Mouse (Mus musculus) liver, embryonic 13.5 days (tissue): ENCODE data around the gene Marc1. TPM values are rescaled to one million over a fixed set of nuclear protein-coding genes. Genes with fewer than 3 reads are reported as not detected.

Experiments used
- ATAC-seq: fragments of 200-750 bp; cut with Nextera tagmentation; 2 replicates; pipeline ENCODE4 v1.8.0; 2017; ENCODE audit warnings: low read depth, mild to moderate bottlenecking, moderate number of reproducible peaks, moderate library complexity
- DNase-seq: peaks from one replicate; pipeline ENCODE4 v3.0.0; 2022
- H3K27ac ChIP-seq: fragments of 300-500 bp; sonication (generic); 2 replicates; pipeline ENCODE4 v1.5.1; 2015; ENCODE audit warnings: moderate library complexity, mild to moderate bottlenecking, inconsistent platforms
- H3K27me3 ChIP-seq: fragments of 300-500 bp; sonication (generic); 2 replicates; pipeline ENCODE4 v1.6.1; 2015; ENCODE audit warnings: mild to moderate bottlenecking, inconsistent platforms
- H3K36me3 ChIP-seq: fragments of 300-500 bp; sonication (generic); 2 replicates; pipeline ENCODE4 v1.6.1; 2015; ENCODE audit warnings: mild to moderate bottlenecking, inconsistent platforms
- H3K4me1 ChIP-seq: fragments of 300-500 bp; sonication (generic); replicated peaks from 2 replicates; pipeline ENCODE4 v1.6.1; 2015; ENCODE audit warnings: inconsistent platforms
- H3K4me2 ChIP-seq: fragments of 300-500 bp; sonication (generic); 2 replicates; pipeline ENCODE4 v1.6.1; 2015; ENCODE audit warnings: inconsistent platforms, mild to moderate bottlenecking, moderate library complexity
- H3K4me3 ChIP-seq: fragments of 300-500 bp; sonication (generic); replicated peaks from 2 replicates; pipeline ENCODE4 v1.5.1; 2015; ENCODE audit warnings: mild to moderate bottlenecking, inconsistent platforms
- H3K9ac ChIP-seq: fragments of 300-500 bp; sonication (generic); 2 replicates; pipeline ENCODE4 v1.6.1; 2015; ENCODE audit warnings: mild to moderate bottlenecking, inconsistent platforms
- H3K9me3 ChIP-seq: fragments of 300-500 bp; sonication (generic); replicated peaks from 2 replicates; pipeline ENCODE4 v1.6.1; 2016; ENCODE audit warnings: inconsistent platforms
- WGBS: fragments of 180-500 bp; shearing (Covaris S2); methylation state at CpG from one replicate; pipeline ENCODE4 v1.1.7; 2015; ENCODE audit not compliant: insufficient replicate concordance; 5-methylcytosine and 5-hydroxymethylcytosine counted together
- polyA plus RNA-seq: library from polyadenylated mRNA; unstranded; fragments of >200 nt; fragmentation: Nextera tagmentation; extraction: Ambion mirVana; gene quantifications from 2 replicates; pipeline ENCODE4 v1.2.1, GENCODE M21; 2015

The Marc1 gene
- polyA plus RNA-seq, 1 experiment from 2014 or later, result 13.4 TPM

DNA sequence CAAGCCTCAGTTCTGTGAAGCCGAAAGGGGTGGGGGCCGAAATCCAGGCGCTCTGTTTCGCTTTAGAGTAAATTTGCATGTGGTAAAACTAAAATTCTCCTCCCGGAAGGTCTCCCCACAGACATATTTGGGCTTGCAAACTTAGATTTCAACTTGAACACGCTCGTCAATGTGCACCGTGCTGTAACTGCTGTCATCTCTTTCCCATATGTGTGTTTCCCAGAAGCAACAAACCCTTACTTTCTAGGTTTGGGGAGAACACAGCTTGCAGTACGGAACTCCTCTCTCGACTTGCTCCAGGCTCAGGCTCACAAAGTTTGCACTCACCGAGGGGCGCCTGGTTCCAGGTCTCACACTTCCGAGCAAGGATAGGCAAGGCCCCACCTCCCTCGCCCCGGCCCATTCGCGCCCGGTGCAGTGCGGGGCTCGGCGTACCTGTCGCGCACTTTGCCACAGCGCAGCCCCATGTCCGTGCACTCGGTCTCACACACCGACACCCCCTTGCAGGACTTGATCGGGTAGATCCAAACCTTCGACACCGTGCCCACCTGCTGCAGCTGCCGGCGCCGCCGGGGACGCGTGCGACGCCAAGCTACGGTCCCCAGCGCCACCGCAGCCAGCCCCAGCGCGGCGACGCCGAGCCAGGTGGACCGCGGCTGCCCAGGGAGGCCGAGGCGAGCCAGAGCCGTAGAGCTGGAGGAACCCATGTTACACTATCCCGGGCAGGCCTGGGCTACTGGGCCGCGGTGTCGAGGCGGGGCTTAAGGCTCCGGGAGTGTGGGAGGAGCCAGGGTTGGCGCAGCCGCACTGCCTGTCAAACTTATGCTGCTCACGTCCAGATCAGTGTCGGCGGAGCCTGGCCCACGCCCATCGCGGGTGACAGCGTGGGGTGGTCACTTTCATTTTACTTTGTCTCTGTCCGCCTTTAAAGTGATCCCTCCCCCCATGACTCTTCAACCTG is 34.3 kb upstream of the Marc1 start:
- Histone ChIP-seq H3K27me3 (no peaks in the 10 kb centered on the region), H3K4me1 (peaks cover 61% of the 10 kb centered on the region), H3K9me3 (no peaks in the 10 kb centered on the region), H3K4me2 (peak overlapping the region; percentile 88), H3K36me3 (peaks cover 9% of the 10 kb centered on the region), H3K27ac (peak overlapping the region; percentile 87), H3K9ac (peak overlapping the region; percentile 92), H3K4me3 (peak overlapping the region; percentile 82)
- ATAC-seq (peak; percentile 98), DNase-seq (peak; percentile 94)
- 1% methylated on average over 67 of the region's 67 CpGs for WGBS

DNA sequence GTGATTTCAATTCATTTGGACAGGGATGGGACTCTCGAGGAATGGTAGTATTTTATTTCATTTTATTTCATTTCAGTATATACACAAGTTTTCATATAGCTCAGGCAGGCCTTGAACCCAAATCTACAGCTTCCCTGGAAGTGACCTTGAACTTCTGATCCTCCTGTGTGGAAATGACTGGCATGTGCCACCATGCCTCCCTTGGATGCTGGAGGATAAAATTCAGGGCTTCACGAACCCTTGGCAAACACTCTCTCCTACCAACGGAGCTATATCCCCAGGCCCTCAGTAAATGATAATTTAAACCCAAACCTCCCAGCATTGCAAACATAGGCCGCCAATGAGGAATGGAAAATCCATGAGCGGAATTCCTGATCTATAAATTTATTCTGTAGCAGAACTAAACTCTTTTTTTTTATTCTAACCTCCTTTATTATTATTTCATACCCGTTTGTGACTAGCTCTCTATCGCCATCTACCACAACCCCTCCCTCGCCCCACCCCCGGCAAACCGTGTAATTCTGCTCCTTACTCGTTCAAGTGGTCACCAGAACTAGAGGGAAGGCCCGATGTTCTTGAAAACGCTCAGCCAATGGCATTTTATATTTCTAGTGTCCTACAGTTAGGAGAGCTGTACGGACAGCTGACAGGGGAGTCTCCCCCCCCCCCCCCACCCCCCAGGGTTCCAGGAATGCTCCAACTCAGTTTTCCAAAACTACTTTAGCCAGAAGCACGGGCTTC is 33.4 kb upstream of the Marc1 start:
- H3K4me3 ChIP-seq, result peak overlapping the region; percentile 82
- no peaks in the 10 kb centered on the region for H3K9me3 ChIP-seq
- no peak for ATAC-seq
- peaks cover 17% of the 10 kb centered on the region for H3K36me3 ChIP-seq
- H3K4me1 ChIP-seq, result peaks cover 67% of the 10 kb centered on the region
- peak overlapping the region; percentile 92 for H3K9ac ChIP-seq
- H3K27me3 ChIP-seq, result no peaks in the 10 kb centered on the region
- peak; percentile 45 for DNase-seq
- peak overlapping the region; percentile 88 for H3K4me2 ChIP-seq
- 14% methylated on average over 15 of the region's 15 CpGs for WGBS
- H3K27ac ChIP-seq, result peak overlapping the region; percentile 87

- Histone ChIP-seq H3K36me3 (peaks cover 60% of the 10 kb centered on the region), H3K9ac (no peak overlapping the region), H3K4me1 (peaks cover 63% of the 10 kb centered on the region), H3K9me3 (no peaks in the 10 kb centered on the region), H3K4me2 (no peak overlapping the region), H3K4me3 (no peak overlapping the region), H3K27me3 (no peaks in the 10 kb centered on the region), H3K27ac (peak overlapping the region; percentile 62)
- WGBS, result 66% methylated on average over 4 of the region's 4 CpGs
- DNase-seq (no peak), ATAC-seq (no peak)
Measured at GRCm38 (mm10) chr1:184837649-184838048, 26.5 kb upstream of the Marc1 start.

GRCm38 (mm10) chr1:184836350-184836749 is 25.2 kb upstream of the Marc1 start:
- ATAC-seq (no peak), DNase-seq (no peak)
- peaks cover 50% of the 10 kb centered on the region for H3K4me1 ChIP-seq
- H3K27me3 ChIP-seq, result no peaks in the 10 kb centered on the region
- WGBS, result 76% methylated on average over 5 of the region's 5 CpGs
- H3K4me3 ChIP-seq, result no peak overlapping the region
- no peak overlapping the region for H3K9ac ChIP-seq
- peaks cover 73% of the 10 kb centered on the region for H3K36me3 ChIP-seq
- no peak overlapping the region for H3K4me2 ChIP-seq
- H3K9me3 ChIP-seq, result no peaks in the 10 kb centered on the region
- H3K27ac ChIP-seq, result no peak overlapping the region

DNA sequence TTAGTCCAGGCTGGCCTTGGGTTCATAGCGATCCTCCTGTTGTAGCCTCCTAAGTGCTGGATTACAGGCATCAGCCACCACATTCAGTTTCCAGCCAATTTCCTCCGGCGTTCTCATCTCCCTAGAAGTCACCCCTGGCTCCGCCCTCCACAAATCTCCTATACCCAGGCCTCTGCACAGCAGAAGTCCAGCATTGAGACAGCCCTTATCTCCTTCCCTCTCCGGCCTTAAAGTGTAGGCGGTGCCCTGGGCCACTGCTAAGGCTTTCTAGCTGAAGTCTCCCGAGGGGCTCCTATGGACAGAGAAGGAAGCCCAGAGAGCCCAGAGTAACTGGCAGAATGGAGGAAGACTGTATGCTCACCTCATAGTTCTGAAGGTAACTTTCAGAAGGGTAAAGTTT is 22.4 kb upstream of the Marc1 start:
- no peak overlapping the region for H3K4me2 ChIP-seq
- peaks cover 80% of the 10 kb centered on the region for H3K36me3 ChIP-seq
- DNase-seq (no peak), ATAC-seq (peak; percentile 79)
- 52% methylated on average over 7 of the region's 7 CpGs for WGBS
- H3K4me3 ChIP-seq, result no peak overlapping the region
- H3K9me3 ChIP-seq, result no peaks in the 10 kb centered on the region
- no peak overlapping the region for H3K27ac ChIP-seq
- H3K27me3 ChIP-seq, result no peaks in the 10 kb centered on the region
- peaks cover 28% of the 10 kb centered on the region for H3K4me1 ChIP-seq
- H3K9ac ChIP-seq, result no peak overlapping the region

- WGBS, result 79% methylated on average over 10 of the region's 10 CpGs
Measured at GRCm38 (mm10) chr1:184832211-184832610, 21.1 kb upstream of the Marc1 start.

DNA sequence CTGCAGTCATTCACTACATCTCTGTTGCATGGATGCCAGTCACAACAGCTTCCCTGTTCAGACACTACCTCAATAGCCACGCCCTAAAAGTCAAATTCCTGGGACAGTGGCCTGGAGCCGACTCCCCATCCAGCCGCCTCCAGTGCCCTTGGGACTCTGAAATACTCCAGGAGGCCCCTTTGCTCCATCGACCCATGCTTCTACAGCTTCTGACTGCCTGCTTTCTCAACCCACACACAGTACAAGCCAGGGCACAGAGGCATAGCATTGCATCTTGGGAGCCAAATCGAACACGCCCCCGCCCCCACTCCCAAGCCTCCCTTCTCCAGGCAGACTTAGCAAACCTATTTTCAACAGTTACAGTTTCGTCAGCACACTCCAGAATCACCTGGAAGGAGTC is 18.8 kb upstream of the Marc1 start:
- H3K9me3 ChIP-seq, result no peaks in the 10 kb centered on the region
- WGBS, result 79% methylated on average over 8 of the region's 8 CpGs
- peaks cover 69% of the 10 kb centered on the region for H3K36me3 ChIP-seq
- no peak overlapping the region for H3K4me3 ChIP-seq
- DNase-seq (no peak), ATAC-seq (no peak)
- H3K27ac ChIP-seq, result no peak overlapping the region
- peaks cover 18% of the 10 kb centered on the region for H3K4me1 ChIP-seq
- no peak overlapping the region for H3K9ac ChIP-seq
- no peaks in the 10 kb centered on the region for H3K27me3 ChIP-seq
- no peak overlapping the region for H3K4me2 ChIP-seq

More at GRCm38 (mm10) chr1:184832211-184832610, 21.1 kb upstream of the Marc1 start:
- H3K27me3 ChIP-seq, result no peaks in the 10 kb centered on the region
- DNase-seq, result no peak
- no peak overlapping the region for H3K27ac ChIP-seq
- ATAC-seq, result peak; percentile 26
- H3K9ac ChIP-seq, result no peak overlapping the region
- peaks cover 81% of the 10 kb centered on the region for H3K36me3 ChIP-seq
- H3K4me3 ChIP-seq, result no peak overlapping the region
- no peaks in the 10 kb centered on the region for H3K9me3 ChIP-seq
- H3K4me2 ChIP-seq, result no peak overlapping the region
- peaks cover 21% of the 10 kb centered on the region for H3K4me1 ChIP-seq

DNA sequence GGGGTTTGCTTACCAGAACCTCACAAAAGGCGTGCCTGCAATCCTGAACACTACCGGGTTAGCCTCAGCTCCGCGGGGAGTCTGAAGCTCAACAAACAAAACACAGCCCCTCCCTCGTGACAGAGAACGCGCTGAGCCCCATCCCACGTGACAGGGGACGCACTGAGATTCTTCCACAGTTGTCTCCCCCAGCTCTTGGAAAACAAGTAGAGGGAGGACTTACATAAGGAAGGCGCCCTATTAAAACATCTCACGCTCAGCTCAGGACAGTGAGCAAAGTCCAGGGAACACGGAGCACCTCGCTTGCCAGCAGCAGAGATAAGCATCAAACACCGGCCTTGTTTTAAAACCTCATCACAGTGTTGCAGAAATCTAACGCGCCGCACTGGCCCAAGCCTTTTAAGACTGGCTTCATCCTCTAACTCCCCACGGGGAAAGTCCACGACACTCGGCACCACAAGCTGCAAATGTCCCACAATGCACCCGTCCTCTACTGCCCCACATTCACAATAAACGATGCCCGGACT is 16.1 kb upstream of the Marc1 start:
- peak; percentile 11; the same call in 1 of the 2 replicates for ATAC-seq
- Histone ChIP-seq H3K9ac (0 out of 2 replicates have a peak overlapping the region, but pooled peaks have one; percentile 15), H3K4me3 (no peak overlapping the region)

GRCm38 (mm10) chr1:184825093-184825492 is 14.0 kb upstream of the Marc1 start:
- Histone ChIP-seq H3K27me3 (no peaks in the 10 kb centered on the region), H3K36me3 (peaks cover 54% of the 10 kb centered on the region), H3K4me1 (peaks cover 21% of the 10 kb centered on the region), H3K9me3 (no peaks in the 10 kb centered on the region), H3K4me3 (no peak overlapping the region), H3K27ac (no peak overlapping the region), H3K4me2 (peak overlapping the region; percentile 46), H3K9ac (no peak overlapping the region)
- no peak for ATAC-seq
- 24% methylated on average over 11 of the region's 11 CpGs for WGBS
- no peak for DNase-seq

More for the DNA sequence above, 16.1 kb upstream of the Marc1 start:
- peaks cover 21% of the 10 kb centered on the region for H3K4me1 ChIP-seq
- H3K4me2 ChIP-seq, result peak overlapping the region; percentile 21
- peaks cover 55% of the 10 kb centered on the region for H3K36me3 ChIP-seq
- DNase-seq, result no peak
- H3K27me3 ChIP-seq, result no peaks in the 10 kb centered on the region
- H3K27ac ChIP-seq, result peak overlapping the region; percentile 65
- no peaks in the 10 kb centered on the region for H3K9me3 ChIP-seq
- WGBS, result 57% methylated on average over 23 of the region's 23 CpGs

- H3K36me3 ChIP-seq, result peaks cover 53% of the 10 kb centered on the region
- H3K4me1 ChIP-seq, result peaks cover 21% of the 10 kb centered on the region
- DNase-seq, result peak; percentile 70
- no peak overlapping the region for H3K27ac ChIP-seq
- 6% methylated on average over 12 of the region's 12 CpGs for WGBS
- no peaks in the 10 kb centered on the region for H3K27me3 ChIP-seq
- no peak overlapping the region for H3K9ac ChIP-seq
- ATAC-seq, result peak; percentile 74
- no peak overlapping the region for H3K4me3 ChIP-seq
- H3K4me2 ChIP-seq, result peak overlapping the region; percentile 46
- H3K9me3 ChIP-seq, result no peaks in the 10 kb centered on the region
Measured at GRCm38 (mm10) chr1:184824439-184824851, 13.3 kb upstream of the Marc1 start.

- no peaks in the 10 kb centered on the region for H3K9me3 ChIP-seq
- peaks cover 21% of the 10 kb centered on the region for H3K4me1 ChIP-seq
- no peak overlapping the region for H3K4me3 ChIP-seq
- DNase-seq (no peak), ATAC-seq (no peak)
- no peak overlapping the region for H3K9ac ChIP-seq
- no peak overlapping the region for H3K27ac ChIP-seq
- WGBS, result 64% methylated on average over 11 of the region's 11 CpGs
- H3K27me3 ChIP-seq, result no peaks in the 10 kb centered on the region
- no peak overlapping the region for H3K4me2 ChIP-seq
- H3K36me3 ChIP-seq, result peaks cover 60% of the 10 kb centered on the region
Measured at GRCm38 (mm10) chr1:184822678-184823077, 11.6 kb upstream of the Marc1 start.
